Mouse (Mus musculus): ENCODE results near the gene Gpr171.

DNA sequence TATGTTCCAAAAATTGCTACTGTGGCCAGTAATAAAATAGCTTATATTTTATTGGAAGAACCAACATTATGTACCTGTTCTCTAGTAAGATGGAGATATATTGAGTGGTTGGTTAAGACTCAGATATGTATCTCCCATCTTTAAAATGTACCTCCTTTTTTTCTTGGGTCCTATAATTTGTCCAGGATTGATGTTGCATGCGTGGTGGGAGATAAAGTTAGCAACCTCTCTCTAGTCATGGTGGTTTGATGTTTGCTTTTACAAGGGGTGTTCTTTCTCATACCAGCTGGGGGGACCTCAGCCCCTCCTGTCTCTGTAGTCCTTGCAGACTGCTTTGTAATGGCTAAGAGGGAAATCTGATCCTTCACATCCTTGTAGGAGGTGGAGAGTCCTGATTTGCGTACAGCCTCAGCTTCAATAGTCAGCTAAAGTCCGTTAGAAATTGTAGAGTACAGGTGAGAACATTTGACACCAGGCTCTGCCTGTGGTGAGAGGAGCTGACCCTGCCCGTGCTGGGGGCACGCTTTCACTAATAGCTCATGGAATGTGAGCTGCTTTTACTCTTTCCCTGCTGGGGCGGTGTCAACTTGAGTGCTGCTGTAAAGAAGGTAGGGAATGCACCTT lies 21.2 kb downstream of the Gpr171 start:
- no peak for TF ChIP-seq CTCF (IDR thresholded peaks at IDR 0.05; ENCODE audit: borderline replicate concordance, extremely low read depth, insufficient read depth, insufficient read length)
- no peak for TF ChIP-seq POLR2A (IDR thresholded peaks at IDR 0.05; ENCODE audit: borderline replicate concordance, extremely low read depth, insufficient read depth, insufficient read length, poor library complexity, severe bottlenecking)
